Mouse (Mus musculus) erythroid progenitor cell, adult 5-6 weeks (primary cell): ENCODE results near the gene Cmtm5. TPM values are rescaled to one million over a fixed set of nuclear protein-coding genes. Genes with fewer than 3 reads are reported as not detected.
A peak's percentile ranks its signal among the peaks of the same experiment; 100 is the strongest.
"Not testable (repeated sequence)": the region's sequence is repeated elsewhere in the genome, so short reads cannot be mapped to it uniquely, and the experiment has no call there.

Experiments used
- ATAC-seq: replicated peaks from 2 replicates; pipeline ENCODE4 v1.8.0; 2016; ENCODE audit warnings: moderate number of reproducible peaks, mild to moderate bottlenecking, moderate TSS enrichment, inconsistent platforms; ENCODE audit not compliant: poor library complexity, low FRiP score, severe bottlenecking
- total RNA-seq, 2 experiments: library from RNA; stranded (forward) in 1 of 2; stranded (reverse) in 1 of 2; fragments of 150-400 nt in 1 of 2; fragments of 186-747, 209-891 nt in 1 of 2; gene quantifications; 2 replicates each; pipeline versions ENCODE4 v1.2.3 to v1.2.4; 2015 to 2017; ENCODE audit warnings: low replicate concordance in 2 of 2

The Cmtm5 gene
- total RNA-seq, 2 experiments from 2014 or later: not detected

DNA sequence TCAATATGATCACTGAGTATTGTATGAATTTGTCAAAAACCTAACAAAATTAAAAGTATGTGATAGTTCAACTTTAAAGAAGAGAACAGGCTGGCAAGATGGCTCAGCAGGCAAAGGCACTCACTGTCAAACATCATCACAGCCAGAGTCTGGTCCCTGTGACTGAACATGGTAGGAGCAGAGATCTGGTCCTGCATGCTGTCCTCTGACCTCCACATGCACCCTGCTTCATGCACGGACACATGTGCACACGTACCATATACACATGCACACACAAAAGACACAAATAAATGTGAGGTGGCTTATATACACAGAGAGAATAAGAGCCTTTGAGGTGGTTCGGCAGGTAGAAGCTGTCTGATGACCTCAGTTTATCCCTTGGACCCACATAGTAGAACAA, 19.4 kb downstream of the Cmtm5 start:
- ATAC-seq: no peak

DNA sequence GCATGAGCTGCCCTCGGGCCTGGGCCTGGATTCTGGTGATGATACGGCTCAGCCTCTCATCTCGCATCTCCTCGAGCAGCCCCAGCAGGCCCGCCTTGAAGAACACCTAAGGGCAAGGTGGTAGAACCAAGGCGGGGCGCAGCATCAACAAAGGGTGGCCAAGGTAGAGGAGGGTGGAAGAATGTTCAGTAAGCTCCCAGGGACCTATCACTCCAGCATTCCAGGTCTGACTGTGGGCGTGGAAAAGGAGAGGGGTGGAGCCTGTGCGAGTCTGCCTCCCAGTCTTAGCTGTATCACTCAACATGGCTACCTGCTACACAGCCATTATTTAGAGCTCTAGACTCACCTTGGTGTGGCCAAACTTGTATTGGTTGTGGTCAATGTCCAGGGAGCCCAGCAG, 20.5 kb downstream of the Cmtm5 start:
- no peak for ATAC-seq

DNA sequence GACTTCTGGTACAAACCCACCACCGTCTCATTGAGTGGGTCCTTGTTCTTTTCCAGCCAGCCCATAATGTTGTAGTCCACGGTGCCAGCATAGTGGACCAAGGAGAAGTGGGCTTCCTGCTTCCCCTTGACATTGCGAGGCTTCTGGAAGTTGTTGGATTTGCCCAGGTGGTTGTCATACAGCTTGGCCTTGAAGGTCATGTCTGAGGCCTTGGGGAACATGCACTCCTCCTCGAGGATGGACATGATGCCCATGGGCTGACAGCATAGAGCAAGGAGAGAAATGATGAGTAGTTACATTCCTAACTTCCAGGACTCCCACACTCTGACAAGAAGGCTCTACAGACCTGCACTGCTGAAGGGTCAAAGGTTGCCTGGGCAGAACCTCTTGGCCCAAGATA, 22.4 kb downstream of the Cmtm5 start:
- ATAC-seq: no peak

DNA sequence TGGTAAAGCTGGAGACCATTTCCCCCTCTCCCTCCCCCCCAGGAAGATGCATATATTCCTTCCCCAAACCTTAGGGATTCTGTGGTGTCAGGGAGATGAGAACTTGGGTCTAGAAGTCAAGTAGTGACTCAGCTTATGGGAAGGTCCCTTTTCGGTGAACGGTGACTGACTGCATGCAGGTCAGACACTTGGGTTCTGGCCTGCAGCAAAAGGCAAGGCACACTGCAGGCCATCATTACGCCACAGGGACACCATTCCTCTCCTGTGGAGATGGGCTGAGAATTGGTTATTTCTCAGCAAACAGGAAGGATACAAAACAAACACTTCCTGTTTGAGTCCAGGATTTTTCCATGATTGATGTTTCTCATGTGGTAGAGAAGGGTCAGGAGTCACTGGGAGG, 23.1 kb downstream of the Cmtm5 start:
- ATAC-seq: no peak

DNA sequence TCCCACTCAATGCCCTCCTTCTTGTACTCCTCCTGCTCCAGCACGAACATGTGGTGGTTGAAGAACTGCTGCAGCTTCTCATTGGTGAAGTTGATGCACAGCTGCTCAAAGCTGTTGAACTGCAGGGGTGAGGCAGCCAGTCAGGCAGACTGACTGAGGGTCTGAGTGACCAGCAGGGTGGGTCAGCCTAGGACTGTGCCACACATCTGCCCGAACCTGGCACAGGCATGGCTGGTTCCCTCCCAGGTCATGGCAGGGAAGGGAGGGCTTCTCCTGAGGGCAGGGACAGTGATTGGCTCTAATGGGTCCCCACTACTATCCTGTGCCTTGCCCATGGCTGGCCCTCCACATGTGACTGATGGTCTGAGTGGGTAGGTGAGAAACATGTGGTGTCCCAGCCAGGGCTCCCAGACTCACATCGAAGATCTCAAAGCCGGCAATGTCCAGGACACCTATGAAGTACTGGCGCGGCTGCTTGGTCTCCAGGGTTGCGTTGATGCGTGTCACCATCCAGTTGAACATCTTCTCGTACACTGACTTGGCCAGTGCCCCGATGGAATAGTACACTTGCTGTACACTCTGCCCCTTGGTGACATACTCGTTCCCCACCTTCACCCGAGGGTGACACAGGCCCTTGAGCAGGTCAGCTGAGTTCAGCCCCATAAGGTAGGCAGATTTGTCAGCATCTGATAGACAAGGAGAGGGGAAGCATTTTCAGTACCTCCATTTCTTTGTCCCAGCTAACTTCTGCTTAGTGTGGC, 24.0 kb downstream of the Cmtm5 start:
- ATAC-seq: 0 out of 2 replicates have a peak, but pooled peaks have one; percentile 33

DNA sequence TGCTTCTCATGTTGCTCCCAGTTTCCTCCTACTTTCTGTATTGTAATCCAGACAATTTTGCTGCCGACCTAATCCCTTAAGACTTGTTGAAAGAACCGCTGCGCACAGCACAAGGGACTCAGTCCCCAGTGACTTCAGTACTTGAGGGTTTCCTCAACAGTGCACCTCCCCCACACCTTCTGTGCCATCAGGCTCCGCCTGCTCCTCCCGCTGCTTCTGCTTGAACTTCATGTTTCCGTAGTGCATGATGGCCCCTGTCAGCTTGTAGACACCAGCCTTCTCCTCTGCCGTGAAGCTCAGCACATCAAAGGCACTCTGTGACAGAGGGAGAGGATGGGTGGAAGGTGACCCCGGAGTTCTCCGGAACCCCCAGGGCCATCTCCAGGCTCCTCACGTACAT, 24.7 kb downstream of the Cmtm5 start:
- ATAC-seq: no peak

DNA sequence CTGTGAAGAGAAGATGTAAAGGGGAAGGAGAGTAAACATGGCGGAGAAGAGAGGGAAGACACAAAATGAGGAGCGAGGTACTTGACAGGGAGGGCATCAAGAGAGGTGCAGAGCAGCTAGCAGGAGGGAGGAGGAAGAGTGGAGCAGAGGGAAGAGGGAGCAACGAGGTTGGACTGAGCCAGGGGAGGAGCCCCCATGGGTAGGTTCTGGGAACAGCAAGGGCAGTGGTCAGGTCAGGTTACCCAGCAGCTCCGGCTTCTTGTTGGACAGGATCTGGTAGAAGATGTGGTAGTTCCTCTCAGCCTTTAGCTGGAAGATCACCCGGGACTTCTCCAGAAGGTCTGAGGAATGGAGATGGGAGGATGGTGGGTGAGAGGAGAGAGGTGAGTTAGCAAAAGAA, 25.4 kb downstream of the Cmtm5 start:
- no peak for ATAC-seq

DNA sequence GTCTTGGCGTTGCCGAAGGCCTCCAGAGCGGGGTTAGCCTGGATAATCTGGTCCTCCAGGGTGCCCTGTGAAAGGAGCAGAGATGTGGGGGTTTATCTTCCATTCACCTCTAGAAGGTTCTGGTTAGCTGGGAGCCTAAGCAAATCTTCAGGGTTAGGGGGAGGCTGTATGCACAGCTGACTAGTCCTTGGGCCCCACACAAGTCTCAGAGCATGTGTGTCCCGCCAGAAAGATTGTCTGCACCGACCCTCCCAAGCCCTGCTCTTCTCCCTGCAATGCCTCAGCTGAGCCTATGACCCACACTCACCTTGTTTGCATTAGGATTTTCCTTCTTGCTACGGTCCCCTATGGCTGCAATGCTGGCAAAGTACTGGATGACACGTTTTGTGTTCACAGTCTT, 26.7 kb downstream of the Cmtm5 start:
- no peak for ATAC-seq

DNA sequence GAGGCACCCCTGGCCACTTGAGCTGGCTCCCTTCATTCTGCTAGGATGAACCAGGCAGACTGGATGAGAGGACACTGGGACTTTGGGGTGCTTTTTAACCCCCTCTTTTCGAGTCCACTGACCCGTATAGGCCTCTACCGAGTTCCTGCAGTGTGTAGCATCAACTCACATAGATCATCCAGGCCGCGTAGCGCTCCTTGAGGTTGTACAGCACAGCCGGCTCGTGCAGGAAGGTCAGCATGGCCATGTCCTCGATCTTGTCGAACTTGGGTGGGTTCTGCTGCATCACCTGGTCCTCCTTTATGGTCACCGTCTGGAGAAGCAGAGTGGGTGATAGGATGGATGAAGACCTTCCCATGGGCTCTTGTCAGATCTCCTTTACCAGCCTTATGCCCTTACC, 27.7 kb downstream of the Cmtm5 start:
- ATAC-seq: no peak

DNA sequence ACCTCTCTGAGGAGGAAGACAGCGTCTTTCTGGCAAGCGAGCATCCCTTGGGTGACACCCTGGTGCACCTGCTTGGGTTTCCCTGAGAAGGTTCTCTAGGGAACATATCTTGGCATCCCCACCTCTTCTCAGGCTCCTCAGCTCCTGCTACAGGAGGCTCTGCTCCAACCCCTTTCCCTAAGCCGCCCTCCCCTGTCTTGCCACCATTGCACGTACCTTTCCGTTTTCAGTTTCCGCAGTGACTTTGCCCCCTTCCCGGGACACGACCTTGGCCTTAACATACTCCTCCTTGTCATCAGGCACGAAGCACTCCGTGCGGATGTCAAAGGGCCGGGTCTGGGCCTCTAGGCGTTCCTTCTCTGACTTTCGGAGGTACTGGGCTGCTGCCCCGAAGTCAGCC, 29.0 kb downstream of the Cmtm5 start:
- no peak for ATAC-seq

DNA sequence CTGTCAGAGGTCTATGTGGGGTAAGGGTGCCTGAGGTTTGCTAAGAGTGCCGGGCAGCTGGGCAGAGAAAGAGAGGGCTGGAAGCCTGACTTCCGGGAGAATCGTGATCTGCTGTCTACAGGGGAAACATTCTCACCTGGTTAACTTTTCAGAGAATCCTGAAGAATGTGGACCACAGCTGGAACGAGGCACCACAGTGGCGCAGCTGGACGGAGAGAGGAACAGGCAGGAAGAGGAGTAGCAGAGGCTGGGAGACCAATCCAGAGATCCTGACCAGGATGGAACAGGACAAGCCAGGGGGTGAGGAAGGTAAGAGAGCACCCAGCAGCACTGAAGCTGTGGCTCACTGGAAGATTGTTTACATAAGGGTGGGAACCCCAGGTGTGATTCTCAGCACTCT, 29.6 kb downstream of the Cmtm5 start:
- no peak for ATAC-seq

DNA sequence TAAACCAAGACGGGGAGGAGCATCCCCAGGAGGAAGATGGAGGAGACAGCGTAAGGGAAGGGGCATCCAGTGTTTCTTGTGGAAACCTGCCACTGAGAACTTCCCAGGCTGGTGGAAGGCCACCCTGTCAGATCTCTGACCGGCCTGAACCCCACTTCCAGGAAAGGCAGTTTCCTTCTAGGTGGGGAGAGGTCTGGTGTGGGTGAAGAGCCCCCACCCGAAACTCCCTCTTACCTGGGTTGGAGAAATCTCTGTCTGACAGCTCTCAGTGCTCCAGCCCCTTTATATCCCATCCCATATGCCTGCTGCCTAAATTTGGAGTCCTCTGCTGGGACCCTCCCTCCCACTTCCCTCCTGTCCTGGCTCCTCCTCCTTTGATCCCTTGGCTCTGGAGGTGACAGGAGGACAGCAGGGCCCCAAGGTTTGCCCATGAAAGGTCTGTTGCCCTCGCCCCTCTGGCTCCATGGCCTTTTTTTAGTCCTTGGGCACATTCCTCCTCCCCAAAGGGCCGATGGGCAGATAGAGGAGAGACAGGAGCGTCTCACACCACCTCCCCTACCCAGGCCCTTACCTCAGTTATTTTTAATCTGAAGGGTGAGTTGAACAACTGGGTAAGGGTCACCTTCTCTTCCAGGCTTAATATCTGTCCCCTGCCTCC, 30.4 kb downstream of the Cmtm5 start, which contains the start of gene Myh6:
Gene Myh6, minus strand, starts transcription at position 608 of the 658 bp plus-strand sequence.
- ATAC-seq: no peak

DNA sequence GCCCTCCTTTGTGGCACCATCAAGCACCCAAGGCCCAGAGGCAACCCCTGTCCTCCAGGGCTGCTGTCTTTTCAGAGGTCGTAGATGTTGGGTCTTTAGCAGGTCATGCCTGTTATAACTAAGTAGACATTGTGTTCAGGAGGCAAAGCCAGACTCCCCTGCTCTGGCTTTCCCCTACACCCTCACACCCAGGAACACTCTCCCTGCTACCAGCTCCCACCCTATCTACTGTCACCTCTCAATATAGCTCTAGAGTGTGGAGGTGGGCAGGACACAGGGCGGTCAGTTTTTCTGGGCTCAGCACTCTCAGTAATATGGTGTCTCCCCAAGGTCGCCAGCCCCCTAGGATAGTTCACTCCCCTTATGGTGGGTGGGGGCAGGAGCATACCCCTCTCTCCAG, 31.8 kb downstream of the Cmtm5 start:
- ATAC-seq: no peak

DNA sequence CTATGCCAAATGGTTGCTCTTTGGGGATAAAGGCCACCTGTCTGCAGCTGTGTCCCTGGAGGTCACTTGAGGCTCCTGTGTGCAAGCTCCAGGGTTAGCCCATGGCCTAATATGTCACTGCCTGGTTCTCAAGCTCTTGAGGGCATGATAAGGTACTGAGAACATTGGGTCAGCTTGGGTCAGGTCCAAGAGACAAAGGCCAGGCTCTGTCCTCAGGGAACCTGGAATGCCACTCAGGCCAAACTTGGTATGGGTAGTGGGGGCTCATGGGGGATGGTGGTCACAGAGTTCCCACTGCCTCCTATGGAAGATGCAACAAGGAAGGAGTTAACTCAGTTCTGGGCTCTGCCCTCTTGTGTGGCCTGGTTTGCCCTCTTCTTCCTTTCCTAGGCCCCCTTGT, 32.3 kb downstream of the Cmtm5 start:
- no peak for ATAC-seq

DNA sequence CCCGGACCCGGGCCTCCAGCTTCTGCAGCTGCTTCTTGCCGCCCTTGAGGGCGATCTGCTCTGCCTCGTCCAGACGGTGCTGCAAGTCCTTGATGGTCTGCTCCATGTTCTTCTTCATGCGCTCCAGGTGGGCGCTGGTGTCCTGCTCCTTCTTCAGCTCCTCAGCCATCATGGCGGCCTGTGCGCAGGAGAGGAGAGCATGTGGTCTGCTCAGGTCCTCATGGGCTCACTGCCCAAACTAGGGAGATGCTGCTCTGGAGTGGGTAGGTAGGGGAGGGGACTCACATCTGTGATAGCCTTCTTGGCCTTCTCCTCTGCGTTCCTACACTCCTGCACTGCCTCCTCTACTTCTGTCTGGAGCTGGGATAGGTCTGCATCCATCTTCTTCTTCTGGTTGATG, 36.7 kb downstream of the Cmtm5 start:
- not testable (repeated sequence) for ATAC-seq

DNA sequence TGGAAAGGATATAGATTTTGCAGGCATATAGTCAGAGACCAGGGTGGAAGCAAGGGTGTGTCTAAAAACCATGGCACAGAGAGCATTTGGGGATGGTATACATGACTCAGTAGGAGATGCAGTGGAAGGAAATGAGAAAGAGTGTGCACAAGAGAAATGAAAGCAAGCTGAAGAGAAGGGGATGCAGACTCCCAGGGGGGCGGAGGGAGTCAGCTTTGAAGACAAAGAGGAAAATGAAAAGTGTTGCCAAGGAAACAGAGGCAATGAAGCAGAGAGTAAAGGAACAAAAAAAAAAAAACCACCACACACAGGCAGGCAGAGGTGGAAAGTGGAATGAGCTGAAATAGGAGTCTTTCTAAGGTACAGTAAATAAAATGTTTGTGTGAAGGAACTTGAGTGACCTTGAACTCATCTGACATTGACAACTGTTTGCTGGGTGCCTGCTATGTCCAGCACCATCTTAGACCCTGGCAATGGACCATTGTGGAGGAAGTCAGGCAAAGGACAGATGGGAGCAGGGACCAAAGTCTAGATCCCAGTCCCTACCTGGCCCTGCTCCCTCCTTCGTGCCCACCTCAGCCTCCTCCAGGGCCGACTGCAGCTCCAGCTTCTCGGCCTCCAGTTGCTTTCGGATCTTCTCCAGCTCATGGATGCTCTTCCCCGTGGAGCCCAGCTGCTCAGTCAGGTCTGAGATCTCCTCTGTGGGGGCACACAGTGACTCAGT, 38.2 kb downstream of the Cmtm5 start:
- no peak for ATAC-seq

DNA sequence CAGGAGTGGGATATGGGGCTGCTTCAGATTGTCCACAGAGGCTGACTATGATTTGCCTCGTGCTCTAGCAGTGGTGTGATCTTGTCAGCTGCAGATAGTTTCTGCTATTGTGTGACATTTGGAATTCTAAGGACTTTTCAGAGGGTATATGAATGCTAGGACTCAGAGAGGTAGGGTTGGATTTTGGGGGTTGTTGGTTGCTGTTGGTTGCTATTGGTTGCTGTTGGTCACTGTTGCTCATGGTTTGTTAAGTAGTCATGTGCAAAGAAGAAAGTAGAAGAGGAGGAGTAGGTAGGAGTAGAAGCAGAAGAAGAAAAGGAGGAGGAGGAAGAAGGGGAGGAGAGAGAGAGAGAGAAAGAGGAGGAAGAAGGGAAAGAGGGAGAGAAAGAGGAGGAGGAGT, 40.6 kb downstream of the Cmtm5 start, which contains the start of gene Gm17428:
Gene Gm17428, plus strand, starts transcription at position 301 of the 400 bp plus-strand sequence.
- ATAC-seq: no peak

DNA sequence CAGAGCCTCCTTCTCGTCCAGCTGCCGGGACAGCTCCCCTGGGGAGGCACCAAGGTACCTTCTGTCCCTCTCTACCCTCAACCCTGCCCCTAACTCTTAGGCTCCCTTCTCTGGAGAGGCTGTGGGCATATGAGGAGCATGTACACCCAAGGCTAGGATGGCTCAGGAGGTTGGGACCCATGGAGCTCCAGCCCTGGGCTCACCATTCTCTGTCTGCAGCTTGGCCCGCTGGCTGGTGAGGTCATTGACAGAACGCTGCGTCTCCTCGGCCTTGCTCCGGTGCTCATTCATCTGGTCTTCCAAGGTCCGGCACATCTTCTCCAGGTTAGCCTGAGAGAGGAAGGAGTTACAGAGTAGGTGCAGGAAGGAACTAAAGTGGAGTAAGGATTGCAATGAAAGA, 42.6 kb downstream of the Cmtm5 start:
- ATAC-seq: 0 out of 2 replicates have a peak, but pooled peaks have one; percentile 20

DNA sequence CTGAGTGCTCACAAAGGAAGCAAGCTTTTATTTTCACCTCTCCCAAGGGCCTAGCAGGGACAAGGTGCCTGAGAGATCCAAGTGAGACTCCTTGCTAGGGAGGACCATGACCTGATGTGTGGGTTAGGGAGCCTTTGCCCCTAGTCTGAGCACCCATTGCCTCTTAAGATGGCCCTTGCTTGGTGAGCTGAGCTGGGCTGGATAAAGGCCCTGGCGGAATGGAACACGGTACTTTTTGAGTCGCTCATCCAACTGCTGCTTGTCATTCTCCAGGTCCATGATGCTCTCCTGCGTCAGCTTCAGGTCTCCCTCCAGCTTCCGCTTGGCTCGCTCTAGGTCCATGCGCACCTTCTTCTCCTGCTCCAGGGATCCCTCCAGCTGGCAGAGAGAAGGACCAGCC, 45.9 kb downstream of the Cmtm5 start:
- ATAC-seq: no peak

DNA sequence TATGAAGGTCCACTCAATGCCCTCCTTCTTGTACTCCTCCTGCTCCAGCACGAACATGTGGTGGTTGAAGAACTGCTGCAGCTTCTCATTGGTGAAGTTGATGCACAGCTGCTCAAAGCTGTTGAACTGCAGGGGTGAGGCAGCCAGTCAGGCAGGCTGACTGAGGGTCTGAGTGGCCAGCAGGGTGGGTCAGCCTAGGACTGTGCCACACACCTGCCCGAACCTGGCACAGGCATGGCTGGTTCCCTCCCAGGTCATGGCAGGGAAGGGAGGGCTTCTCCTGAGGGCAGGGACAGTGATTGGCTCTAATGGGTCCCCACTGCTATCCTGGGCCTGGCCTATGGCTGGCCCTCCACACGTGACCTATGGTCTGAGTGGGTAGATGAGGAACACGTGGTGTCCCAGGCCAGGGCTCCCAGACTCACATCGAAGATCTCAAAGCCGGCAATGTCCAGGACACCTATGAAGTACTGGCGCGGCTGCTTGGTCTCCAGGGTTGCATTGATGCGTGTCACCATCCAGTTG, 52.4 kb downstream of the Cmtm5 start:
- not testable (repeated sequence) for ATAC-seq
